Mouse (Mus musculus) erythroblast, embryonic 14.5 days (primary cell): ENCODE data around the gene Acat1.

Experiments
- GATA1 ChIP-seq: IDR thresholded peaks from 2 replicates; pipeline ENCODE4 v1.6.1; 2012; ENCODE audit warnings: low read length, inconsistent platforms, mixed read lengths
- TAL1 ChIP-seq: IDR thresholded peaks from 3 replicates; pipeline ENCODE4 v1.6.1; 2012; ENCODE audit warnings: low read length, inconsistent platforms, mixed read lengths

DNA sequence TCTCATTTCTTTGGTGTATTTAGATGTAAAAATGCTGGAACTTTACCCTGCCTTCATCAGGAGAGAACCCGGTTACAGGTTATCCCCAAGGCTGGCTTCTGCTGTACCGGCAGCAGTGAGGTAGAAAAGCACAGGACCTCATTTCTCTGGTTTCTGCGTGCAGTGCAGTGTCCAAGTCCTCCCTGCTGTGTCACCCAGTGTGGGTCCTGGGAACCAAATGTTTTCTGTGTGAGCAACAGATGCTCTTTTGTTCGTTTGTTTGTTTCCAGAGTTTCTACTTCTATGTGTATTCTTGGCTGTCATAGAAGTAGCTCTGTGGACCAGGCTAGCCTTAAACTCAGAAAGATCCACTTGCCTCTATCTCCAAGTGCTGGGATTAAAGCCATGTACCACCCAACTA, 28.3 kb downstream of the Acat1 start:
- TF ChIP-seq GATA1 (no peak), TAL1 (no peak)
